Mouse (Mus musculus) heart, adult 9 months (tissue): ENCODE results near the gene Chd2.

Experiments
- DNase-seq, 2 experiments: peaks; one replicate each; pipeline ENCODE4 v3.0.0; 2022; ENCODE audit warnings: low spot score in 2 of 2

The Chd2 gene

DNA sequence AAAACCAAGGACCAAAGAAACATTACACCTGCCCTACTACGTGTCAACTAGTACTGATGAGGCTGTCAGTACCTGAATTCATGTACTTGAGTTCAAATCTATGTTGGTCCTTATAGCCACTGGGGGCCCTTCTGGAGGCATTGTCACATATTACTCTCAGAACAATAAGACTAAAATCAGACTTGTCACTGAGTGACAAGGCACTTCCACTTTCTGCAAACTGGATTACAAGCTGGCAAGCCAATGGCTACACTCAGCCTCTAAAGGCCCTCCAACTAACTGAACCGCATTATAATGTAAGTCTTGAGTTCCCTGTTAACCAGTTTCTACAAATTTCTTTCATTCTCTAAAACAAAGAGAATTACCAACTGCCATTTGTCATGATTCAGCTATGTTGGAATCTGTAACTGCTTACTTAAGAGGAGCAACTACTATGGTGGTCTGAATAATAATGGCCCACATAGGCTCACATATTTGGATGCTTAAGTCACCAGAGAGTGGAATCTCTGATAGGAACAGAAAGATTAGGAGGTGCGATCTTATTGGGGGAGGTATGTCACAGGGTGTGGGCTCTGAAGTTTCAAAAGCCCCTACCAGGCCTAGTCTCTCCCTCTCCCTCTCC, 89.3 kb downstream of the Chd2 start:
- no peak for DNase-seq

DNA sequence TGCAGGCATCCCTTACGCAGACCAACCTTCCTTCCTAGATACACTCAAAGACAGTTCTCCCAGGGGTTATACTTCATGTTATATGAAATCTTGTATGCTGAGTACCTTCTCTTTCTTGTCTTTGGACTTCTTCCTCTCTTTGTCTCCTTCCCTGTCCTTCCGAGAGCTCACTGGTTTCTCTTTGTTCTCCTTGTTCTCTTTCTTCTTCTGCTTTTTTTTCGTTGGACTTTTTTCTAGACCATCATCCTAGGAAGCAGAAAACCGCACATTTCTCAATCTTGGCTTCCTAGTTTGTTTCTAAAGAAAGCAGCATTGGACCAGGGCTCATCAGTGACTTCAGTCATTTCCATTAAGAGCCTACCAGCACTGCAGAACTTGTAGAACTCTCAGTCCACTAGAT, 90.0 kb downstream of the Chd2 start:
- no peak for DNase-seq

DNA sequence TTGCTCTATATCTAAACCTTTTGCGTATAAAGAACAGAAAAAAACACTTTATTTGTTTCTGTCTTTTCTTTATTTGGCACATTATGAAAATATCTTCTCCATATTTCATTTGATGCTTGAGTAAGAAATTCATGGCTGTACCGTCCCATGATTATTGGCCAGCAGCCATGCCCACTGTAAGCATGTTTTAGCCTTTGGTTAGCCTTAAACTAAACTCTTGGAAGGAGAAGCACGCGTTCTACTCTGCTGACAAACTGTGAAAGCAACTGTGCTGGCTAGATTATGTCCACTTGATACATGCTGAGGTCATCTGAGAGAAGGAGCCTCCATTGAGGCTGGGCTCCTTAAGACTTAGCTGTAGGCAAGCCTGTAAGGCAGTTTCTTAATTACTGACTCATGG, 99.4 kb downstream of the Chd2 start:
- DNase-seq, result no peak

DNA sequence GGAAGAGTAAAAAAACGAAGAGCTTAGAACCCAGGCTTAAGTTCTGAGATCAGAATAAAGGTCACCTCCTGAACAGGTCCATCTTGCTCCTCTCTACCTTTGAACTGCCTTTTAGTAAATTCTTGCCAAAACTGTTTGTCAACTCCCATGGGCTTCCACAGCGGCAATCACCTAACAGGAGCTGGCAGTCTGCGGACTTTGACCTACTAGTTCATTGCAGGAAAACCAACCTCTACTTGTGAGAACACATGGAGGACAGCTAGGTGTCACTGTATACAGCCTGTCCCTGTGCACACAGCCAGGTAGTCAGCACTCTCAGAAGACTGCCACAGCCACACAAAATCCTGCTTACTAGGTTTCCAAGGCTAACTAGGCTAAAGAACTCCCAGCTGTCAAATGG, 99.8 kb downstream of the Chd2 start:
- DNase-seq, result no peak

DNA sequence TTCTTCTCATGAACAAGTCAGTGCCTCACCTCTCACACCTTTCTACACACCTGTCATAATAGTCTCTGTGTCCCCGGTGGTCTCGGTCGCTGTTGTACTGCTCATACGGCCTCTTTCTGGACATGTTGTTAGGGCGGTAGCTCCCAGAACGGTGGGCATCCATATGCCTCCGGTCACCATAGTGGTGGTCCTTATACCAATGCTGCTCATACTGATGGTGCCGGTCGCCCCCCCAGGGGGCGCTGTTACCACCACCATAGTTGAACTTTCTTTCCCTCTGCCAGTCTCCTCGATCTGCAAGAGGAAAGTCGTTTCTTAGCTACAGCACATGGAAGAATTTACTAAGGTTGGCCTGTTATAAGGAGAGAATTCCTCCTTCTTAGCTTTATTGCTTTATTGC, 105.9 kb downstream of the Chd2 start:
- no peak for DNase-seq

DNA sequence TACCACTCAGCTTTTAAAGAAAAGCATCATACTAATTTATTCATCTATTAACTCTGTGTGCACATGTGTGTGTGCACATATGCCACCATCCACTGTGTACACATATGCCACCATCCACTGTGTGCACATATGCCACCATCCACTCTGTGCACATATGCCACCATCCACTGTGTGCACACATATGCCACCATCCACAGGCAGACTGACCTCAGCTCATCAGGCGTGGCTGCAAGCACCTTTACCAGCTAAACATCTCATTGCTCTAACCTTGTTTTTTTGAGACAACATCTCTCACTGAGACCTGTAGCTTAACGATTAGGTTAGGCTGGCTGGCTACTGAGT, 107.3 kb downstream of the Chd2 start:
- DNase-seq, result no peak

DNA sequence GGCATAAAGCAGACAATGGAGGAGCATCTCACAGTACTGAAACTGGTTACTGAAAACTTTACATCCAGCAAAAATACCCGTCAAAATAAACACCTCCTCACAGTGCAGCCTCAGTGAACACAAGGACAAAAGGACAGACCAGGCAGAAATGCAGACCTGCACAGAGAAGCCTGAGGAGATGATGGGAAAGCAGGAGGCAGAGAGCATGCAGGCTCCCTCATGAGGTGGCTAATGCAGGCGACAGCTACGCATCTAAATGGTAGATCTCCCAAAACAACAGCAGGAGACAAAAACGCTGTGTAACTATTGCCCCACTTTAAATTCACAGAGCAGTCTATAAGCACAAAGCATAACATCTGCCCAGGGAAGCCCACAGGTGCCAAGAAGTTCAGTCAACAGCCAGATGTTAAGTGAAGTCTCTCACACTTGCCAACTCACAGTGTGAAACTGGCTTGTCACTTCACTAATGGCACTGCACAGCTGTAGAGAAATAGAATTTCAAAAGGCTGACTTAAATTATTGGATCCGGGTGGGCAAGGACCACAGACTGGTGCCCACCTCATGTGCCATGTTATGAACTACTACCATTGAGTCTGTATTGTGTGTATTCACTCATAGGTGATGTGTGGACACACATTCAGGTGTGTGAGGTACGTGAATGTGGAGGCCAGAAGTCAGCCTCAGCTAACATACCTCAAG, 107.8 kb downstream of the Chd2 start:
- DNase-seq, result no peak

DNA sequence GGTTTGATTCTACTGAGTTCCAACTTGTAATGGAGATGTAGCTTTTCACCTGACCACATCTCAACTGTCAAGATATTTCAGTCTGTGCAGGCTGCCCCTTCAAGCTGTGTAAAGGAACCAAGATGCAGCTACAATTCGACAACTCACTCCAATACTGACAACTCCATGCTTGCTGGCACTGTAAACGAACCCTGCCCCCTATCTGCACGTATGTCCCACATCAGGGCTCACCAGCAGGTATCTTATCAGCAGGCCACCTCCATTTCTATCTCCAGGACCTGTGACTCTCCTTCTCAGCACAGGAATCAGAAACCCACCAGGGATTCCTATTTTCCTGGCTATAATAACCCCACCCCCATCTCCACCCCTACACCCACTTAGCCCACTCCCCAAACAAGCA, 113.1 kb downstream of the Chd2 start:
- no peak for DNase-seq

DNA sequence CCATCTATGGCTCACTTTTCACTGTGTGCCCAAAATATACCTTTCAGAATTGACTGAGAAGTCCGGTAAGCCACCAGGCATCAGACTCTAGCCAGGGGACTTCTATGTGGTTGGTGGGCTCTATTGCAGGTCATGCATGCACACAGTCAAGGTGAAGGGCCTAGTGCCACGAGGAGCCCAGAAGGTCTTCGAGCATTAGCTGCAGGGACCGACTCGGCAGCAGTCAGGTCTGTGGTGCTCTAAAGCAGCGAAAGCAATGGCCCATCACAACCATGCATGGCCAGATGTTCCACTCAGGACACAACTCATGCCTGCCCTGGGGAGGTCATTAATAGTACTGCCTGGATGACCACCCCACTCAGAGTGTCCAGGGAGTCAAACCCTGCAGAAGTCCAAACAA, 113.8 kb downstream of the Chd2 start:
- DNase-seq, result no peak

DNA sequence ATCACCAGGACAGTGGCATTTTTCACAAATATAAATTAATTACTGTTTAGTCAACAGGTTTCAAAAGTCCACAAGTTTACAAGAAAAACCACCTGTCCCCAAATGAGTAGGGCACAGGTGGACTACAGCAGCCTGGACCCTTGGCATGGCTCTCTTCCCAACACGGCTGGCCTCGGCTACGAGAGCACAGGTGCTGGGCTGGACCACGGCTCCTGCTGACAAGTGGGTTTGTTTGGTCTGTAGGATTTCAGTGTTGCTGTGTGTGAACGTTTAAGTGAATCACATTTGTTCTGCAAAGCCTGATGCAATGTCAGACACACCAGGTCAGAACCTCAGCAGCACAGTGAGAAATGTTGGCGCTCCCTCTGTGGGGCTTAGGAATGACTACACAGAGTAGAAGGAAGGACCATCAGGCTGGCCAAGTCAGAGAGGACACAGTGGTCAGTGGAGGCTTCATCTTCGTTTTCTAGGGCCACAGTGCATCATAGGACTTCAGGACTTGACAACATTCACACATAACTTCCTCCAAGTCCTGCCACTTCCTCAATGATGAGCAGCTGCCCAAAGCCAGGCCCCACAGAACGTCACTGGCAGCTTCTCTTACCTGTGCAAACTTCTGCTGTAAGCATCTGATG, 114.8 kb downstream of the Chd2 start:
- no peak for DNase-seq

DNA sequence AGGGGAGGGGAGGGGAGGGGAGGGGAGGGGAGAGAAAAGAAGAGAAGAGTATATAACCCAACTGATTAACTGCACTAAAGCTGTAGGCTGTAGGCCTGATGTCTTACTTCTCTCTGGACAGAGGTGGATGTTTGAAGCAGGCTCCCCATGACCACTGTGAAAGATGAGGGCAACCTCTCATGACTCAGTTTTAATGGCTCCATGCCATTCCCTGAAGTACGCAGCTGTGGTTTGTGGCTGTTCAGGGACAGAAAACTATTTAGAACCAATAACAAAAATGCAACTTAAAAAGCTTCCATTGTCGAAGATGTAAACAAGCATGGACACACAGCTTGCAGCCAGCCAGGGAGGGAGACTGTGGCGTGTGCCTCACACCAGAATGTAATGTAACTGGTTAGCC, 115.4 kb downstream of the Chd2 start:
- no peak for DNase-seq

DNA sequence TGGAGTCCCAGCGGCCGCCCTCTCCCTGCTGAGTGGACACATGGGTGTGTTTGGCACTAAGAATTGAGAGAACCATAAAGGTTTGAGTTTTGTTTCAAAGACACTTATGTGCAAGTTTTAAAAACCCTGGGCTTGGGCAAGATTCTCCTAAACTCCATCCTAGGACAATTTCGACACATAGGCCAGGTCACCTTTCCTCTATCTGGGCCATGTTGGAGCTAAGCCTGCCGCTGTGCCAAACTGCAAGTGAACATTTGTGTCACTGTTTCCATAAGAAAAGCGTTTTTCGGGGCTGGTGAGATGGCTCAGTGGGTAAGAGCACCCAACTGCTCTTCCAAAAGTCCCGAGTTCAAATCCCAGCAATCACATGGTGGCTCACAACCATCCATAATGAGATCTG, 116.2 kb downstream of the Chd2 start:
- no peak for DNase-seq

DNA sequence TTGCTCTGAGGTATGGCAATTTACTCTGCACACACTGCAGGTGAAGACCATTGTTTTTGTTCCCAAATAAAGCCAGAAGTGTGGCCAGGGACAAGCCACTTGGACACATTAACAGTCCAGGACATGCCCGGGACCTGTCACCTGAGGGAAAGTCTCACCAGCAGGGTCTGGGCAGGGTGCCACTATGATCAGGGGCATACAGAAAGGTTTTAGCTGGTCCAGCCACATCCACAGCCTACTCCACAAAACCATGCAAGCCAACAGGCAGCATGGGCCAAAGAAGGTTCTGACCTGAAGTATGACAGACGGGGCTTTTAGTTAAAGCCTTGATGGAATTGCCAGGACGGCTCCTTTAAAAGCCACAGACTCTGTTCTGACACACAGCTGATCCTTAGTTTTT, 116.9 kb downstream of the Chd2 start:
- peak in 1 of 2 experiments; percentile 57 for DNase-seq

DNA sequence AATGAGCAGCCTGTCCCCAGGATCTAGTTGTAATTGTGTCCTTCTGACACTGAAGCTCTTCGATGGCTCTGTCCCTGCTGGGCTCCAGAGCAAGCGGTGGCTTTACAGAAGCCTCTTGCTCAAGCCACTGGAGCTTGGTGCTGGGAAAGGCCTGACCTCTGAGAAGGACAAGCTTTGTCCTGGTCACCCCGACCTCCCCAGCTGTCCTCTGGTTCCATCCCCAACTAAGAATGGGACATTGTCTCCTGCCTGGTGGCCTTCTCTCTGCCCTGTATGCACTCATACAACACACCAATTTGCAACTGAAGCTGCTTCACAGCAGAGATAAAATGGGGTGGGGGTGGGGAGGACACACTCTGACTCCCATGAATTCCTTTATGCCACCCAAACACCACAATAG, 117.4 kb downstream of the Chd2 start:
- no peak for DNase-seq

DNA sequence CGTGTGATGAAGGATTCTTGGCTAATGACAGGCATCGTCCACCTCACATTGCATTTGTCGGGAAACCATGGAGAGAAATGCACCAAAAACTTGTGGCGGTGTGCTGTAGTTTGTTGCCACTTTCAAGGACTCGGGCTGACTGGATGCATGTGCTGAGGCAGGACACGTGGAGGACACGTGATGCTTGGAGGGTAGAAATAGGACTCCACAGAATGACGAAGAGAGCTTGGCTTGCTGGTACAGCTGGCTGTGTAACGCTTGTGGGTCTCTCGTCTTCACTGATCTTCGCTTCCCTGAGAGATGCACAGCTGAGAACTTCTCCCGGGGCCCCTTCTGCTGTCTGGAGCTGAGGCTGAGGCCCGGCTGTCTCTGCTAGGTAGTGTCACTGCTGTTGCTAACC, 118.4 kb downstream of the Chd2 start:
- peak in 1 of 2 experiments; percentile 48 for DNase-seq

DNA sequence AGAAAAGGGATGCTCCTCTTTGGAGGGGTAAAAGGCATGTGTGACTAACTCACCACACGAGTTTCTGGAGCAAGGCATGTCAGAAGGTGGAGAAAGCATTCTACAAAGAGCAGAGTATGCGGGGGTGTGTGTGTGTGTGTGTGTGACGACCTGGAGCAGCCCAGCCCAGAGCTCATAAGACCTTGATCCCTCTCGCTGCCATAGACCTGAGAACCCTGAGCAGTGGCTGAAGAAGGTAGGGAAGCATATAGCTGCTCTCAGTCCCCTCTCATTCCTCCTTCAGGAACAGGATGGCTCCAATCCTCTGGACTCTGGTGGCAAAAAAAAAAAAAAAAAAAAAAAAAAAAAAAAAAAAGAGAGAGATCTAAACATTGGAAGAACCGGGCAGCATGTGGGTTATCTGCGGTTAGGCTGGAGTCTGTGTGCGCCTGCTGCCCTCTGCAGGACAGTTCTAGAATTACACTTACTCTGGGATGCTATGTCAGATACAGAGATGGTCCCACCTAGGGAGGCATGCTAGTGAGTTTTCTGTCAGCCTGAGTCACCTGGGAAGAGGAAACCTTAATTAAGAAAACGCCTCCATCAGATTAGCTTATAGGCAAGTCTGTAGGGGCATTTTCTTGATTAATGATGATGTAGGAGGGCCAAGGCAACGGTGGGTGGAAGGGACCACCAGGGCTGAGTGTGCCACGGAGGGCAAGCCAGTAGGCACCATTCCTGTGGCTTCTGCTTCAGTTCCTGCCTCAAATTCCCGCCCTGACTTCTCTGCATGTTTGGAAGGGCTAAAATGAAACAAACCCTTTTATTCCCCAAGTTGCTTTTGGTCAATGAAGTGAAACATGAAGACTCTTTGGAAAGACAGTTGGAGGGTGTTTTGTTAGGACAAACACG, 119.2 kb downstream of the Chd2 start:
- DNase-seq, result peak; percentile 71 to 80

DNA sequence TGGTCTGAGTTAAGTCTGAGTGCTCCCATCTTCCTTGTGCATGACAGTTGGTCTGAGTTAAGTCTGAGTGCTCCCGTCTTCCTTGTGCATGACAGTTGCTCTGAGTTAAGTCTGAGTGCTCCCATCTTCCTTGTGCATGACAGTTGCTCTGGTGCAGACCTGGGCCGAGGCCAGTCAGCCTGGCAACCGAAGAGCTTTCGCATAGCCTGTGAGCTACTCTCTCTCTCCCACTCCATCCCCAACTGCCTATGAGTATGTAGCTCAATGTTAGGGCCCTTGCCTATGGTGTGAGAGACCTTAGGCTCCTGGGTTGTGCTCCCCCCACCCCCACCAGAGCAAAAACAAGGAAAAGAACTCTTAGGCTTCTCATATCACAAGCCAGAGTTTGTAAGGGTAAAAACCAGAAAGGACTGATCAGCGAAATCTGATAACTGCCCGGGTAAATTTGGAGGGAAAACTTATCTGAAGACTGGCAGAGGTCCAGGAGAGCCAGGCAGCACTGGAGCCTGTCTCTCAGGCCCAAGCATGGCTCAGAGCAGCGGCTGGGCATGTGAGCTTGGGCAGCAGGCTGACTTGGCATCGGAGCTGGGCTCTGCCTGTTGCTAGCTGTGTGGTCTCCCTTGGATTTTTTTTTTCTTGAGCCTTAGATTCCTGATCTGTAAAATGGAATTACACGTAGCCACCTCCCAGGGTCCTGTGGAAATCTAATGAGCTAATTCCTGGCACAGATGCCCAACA, 120.2 kb downstream of the Chd2 start:
- no peak for DNase-seq

DNA sequence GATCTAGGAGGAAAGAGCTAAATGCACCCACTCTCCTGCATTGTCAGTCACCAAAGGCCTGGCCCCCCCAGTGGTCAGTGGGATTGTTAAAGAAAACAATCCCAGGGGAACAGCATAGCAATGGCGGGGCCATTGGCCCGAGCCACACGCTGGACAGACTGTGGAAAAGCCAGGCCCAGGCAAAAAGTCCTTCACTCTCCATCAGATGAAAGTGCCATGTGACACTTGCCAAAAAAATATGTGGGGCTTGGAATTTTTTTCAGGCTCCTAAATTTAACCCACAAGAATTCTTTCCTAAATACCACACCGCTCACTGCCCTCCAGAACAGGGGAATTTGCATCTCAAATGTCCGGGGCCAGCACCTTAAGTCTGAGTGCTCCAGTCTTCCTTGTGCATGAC, 120.8 kb downstream of the Chd2 start:
- no peak for DNase-seq

DNA sequence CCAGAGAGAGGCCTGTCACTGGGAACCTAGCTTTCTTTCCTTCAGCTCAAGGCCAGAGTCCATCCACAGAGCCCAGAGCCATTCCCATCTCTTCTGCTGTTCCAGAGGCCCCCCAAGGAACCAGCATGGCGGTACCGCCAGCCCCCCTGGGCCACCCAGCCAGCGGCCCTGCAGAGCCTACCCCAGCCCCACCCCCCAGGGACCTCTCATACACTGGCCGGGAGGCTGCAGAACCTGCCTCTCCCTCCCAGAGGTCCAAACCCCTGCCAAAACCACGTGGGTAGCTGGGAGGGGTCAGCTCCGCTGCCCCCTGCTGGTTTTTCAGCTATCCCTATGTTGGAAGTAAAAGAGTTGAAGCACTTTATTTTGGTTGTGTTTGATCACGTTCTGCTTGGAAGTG, 122.3 kb downstream of the Chd2 start:
- no peak for DNase-seq

DNA sequence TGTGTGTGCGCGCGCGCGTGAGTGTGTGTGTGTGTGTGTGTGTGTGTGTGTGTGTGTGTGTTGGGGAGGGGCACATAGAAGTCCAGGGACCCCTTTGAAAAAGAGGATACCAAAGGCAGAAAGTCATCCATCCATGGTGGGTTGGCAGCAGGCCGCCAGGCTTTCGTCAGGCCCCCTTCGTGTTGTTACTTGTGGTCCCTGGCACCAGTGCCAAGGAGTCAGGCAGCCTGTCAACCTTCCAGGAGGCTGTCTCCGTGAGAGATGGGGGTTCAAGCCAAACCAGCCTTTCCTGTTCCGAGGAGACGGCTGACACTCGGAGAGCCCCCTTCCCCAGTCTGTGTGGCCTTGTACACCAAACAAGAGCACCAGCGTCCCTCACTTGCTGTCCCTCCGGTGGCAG, 127.4 kb downstream of the Chd2 start:
- no peak for DNase-seq

DNA sequence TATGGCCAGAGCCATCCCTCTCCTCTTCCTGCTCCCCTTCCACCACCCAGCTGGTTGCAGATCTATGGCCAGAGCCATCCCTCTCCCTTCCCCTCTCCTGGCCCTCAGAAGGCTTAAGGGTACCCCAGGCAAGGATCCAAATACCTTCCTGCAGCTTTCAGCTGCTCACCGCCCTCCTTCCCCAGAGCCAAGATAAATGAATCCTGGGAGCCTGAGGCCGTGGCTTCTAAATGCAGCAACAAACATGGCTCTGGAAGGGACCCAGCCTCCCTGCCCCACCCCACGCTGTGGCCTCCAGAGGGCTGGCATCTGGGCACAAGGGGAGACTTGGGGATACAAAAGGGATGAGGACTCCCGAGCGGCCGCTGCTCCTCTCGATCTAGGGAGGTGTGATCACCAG, 129.2 kb downstream of the Chd2 start:
- peak in 1 of 2 experiments; percentile 51 for DNase-seq

DNA sequence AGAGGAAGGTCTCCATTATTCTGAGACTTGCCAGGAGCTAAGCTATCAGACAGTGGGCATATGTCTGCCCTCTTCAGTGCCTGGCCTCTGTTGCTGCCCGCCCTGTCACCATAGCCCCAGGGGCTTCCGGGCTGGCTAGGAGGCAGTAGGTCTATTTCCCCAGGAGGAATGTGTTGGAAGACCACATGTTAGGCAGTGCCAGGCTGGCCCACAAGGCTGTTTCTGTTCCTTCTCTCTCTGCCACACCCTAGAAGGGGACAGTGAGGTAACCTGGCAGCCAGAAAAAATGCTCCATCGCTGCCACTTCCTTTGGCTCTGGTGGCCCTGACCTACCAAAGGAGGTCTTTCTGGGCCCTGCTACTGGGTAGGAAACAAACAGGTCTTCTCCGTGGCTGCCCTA, 129.6 kb downstream of the Chd2 start:
- DNase-seq, result no peak
